Mouse (Mus musculus): ENCODE measurements around the gene A830005F24Rik. TPM values are rescaled to one million over a fixed set of nuclear protein-coding genes. Genes with fewer than 3 reads are reported as not detected.
"Not testable (repeated sequence)": the region's sequence is repeated elsewhere in the genome, so short reads cannot be mapped to it uniquely, and the experiment has no call there.

A830005F24Rik gene
- polyA plus RNA-seq, 1 experiment from 2014 or later, result 2.9 TPM

- no peak overlapping the region for H3K4me2 ChIP-seq
- WGBS, result 89% methylated on average over 4 of the region's 4 CpGs
- H3K9me3 ChIP-seq, result no peaks in the 10 kb centered on the region
- H3K4me1 ChIP-seq, result peaks cover 12% of the 10 kb centered on the region
- no peak for ATAC-seq (ENCODE audit: low FRiP score)
- H3K9ac ChIP-seq, result no peak overlapping the region
- no peak overlapping the region for H3K4me3 ChIP-seq (replicated peaks)
- no peaks in the 10 kb centered on the region for H3K36me3 ChIP-seq (replicated peaks)
- no peaks in the 10 kb centered on the region for H3K27me3 ChIP-seq
- no peak overlapping the region for H3K27ac ChIP-seq
Measured at GRCm38 (mm10) chr13:48515861-48516260, 2.5 kb downstream of the A830005F24Rik start.

GRCm38 (mm10) chr13:48519122-48519521, 5.8 kb downstream of the A830005F24Rik start:
- not testable (repeated sequence) for H3K4me3 ChIP-seq (replicated peaks); H3K9ac ChIP-seq; H3K4me1 ChIP-seq; H3K9me3 ChIP-seq; ATAC-seq (ENCODE audit: low FRiP score); H3K27ac ChIP-seq; H3K36me3 ChIP-seq (replicated peaks); H3K27me3 ChIP-seq; H3K4me2 ChIP-seq

- Histone ChIP-seq H3K9me3 (no peaks in the 10 kb centered on the region), H3K4me3 (replicated peaks) (no peak overlapping the region), H3K27ac (no peak overlapping the region), H3K4me1 (peaks cover 4% of the 10 kb centered on the region; the same call in 1 of the 2 replicates), H3K4me2 (no peak overlapping the region), H3K9ac (no peak overlapping the region), H3K27me3 (0 out of 2 replicates have a peak, but pooled peaks cover 4% of the 10 kb centered on the region), H3K36me3 (replicated peaks) (no peaks in the 10 kb centered on the region)
- no peak for ATAC-seq (ENCODE audit: low FRiP score)
- WGBS, result 78% methylated on average over 5 of the region's 5 CpGs
Measured at GRCm38 (mm10) chr13:48525745-48526144, 12.4 kb downstream of the A830005F24Rik start.

- H3K4me2 ChIP-seq, result no peak overlapping the region
- no peak overlapping the region for H3K4me3 ChIP-seq (replicated peaks)
- peaks cover 4% of the 10 kb centered on the region; the same call in 1 of the 2 replicates for H3K4me1 ChIP-seq
- no peaks in the 10 kb centered on the region for H3K9me3 ChIP-seq
- no peak overlapping the region for H3K27ac ChIP-seq
- peak; percentile 64 for ATAC-seq (ENCODE audit: low FRiP score)
- no peaks in the 10 kb centered on the region for H3K36me3 ChIP-seq (replicated peaks)
- H3K9ac ChIP-seq, result no peak overlapping the region
- 0 out of 2 replicates have a peak, but pooled peaks cover 4% of the 10 kb centered on the region for H3K27me3 ChIP-seq
- 55% methylated on average over 15 of the region's 15 CpGs for WGBS
Measured at GRCm38 (mm10) chr13:48528123-48528871, 14.9 kb downstream of the A830005F24Rik start.

- H3K36me3 ChIP-seq (replicated peaks), result peaks cover under 1% of the 10 kb centered on the region; the same call in 1 of the 2 replicates
- H3K9ac ChIP-seq, result no peak overlapping the region
- H3K4me1 ChIP-seq, result peaks cover 4% of the 10 kb centered on the region; the same call in 1 of the 2 replicates
- no peak for ATAC-seq (ENCODE audit: low FRiP score)
- H3K9me3 ChIP-seq, result no peaks in the 10 kb centered on the region
- H3K4me3 ChIP-seq (replicated peaks), result no peak overlapping the region
- H3K27me3 ChIP-seq, result 0 out of 2 replicates have a peak, but pooled peaks cover 4% of the 10 kb centered on the region
- H3K27ac ChIP-seq, result no peak overlapping the region
- H3K4me2 ChIP-seq, result no peak overlapping the region
- WGBS, result 53% methylated on average over 2 of the region's 2 CpGs
Measured at GRCm38 (mm10) chr13:48529028-48529427, 15.7 kb downstream of the A830005F24Rik start.

GRCm38 (mm10) chr13:48530685-48531084, 17.3 kb downstream of the A830005F24Rik start:
- Histone ChIP-seq H3K27ac (no peak overlapping the region), H3K4me2 (no peak overlapping the region), H3K4me1 (peaks cover 4% of the 10 kb centered on the region; the same call in 1 of the 2 replicates), H3K9me3 (no peaks in the 10 kb centered on the region), H3K27me3 (no peaks in the 10 kb centered on the region), H3K36me3 (replicated peaks) (peaks cover 4% of the 10 kb centered on the region; the same call in 1 of the 2 replicates), H3K9ac (no peak overlapping the region), H3K4me3 (replicated peaks) (no peak overlapping the region)
- no peak for ATAC-seq (ENCODE audit: low FRiP score)
- 72% methylated on average over 2 of the region's 2 CpGs for WGBS

GRCm38 (mm10) chr13:48531448-48531847, 18.1 kb downstream of the A830005F24Rik start:
- H3K27ac ChIP-seq, result no peak overlapping the region

GRCm38 (mm10) chr13:48533441-48533840, 20.1 kb downstream of the A830005F24Rik start:
- 81% methylated on average over 5 of the region's 5 CpGs for WGBS
- no peaks in the 10 kb centered on the region for H3K27me3 ChIP-seq
- H3K9me3 ChIP-seq, result no peaks in the 10 kb centered on the region
- no peak overlapping the region for H3K4me2 ChIP-seq
- H3K27ac ChIP-seq, result no peak overlapping the region
- H3K9ac ChIP-seq, result no peak overlapping the region
- H3K4me1 ChIP-seq, result no peaks in the 10 kb centered on the region
- H3K36me3 ChIP-seq (replicated peaks), result peaks cover 16% of the 10 kb centered on the region
- no peak for ATAC-seq (ENCODE audit: low FRiP score)
- no peak overlapping the region for H3K4me3 ChIP-seq (replicated peaks)

More at GRCm38 (mm10) chr13:48531448-48531847, 18.1 kb downstream of the A830005F24Rik start:
- H3K9ac ChIP-seq, result no peak overlapping the region
- no peaks in the 10 kb centered on the region for H3K9me3 ChIP-seq
- no peak overlapping the region for H3K4me2 ChIP-seq
- H3K27me3 ChIP-seq, result no peaks in the 10 kb centered on the region
- peaks cover 8% of the 10 kb centered on the region for H3K36me3 ChIP-seq (replicated peaks)
- H3K4me3 ChIP-seq (replicated peaks), result no peak overlapping the region
- ATAC-seq (ENCODE audit: low FRiP score), result no peak
- 80% methylated on average over 2 of the region's 2 CpGs for WGBS
- H3K4me1 ChIP-seq, result peaks cover 4% of the 10 kb centered on the region; the same call in 1 of the 2 replicates

GRCm38 (mm10) chr13:48540488-48540887, 27.1 kb downstream of the A830005F24Rik start:
- H3K4me2 ChIP-seq, result 0 out of 2 replicates have a peak overlapping the region, but pooled peaks have one; percentile 21
- no peak overlapping the region for H3K27ac ChIP-seq
- 72% methylated on average over 1 of the region's 1 CpGs for WGBS
- no peaks in the 10 kb centered on the region for H3K9me3 ChIP-seq
- no peak overlapping the region for H3K9ac ChIP-seq
- ATAC-seq (ENCODE audit: low FRiP score), result no peak
- no peak overlapping the region for H3K4me3 ChIP-seq (replicated peaks)
- H3K36me3 ChIP-seq (replicated peaks), result peaks cover 12% of the 10 kb centered on the region; the same call in 1 of the 2 replicates
- no peaks in the 10 kb centered on the region for H3K27me3 ChIP-seq
- peaks cover 28% of the 10 kb centered on the region for H3K4me1 ChIP-seq

GRCm38 (mm10) chr13:48544391-48544790, 31.0 kb downstream of the A830005F24Rik start:
- peak overlapping the region; percentile 74 for H3K4me2 ChIP-seq
- H3K4me3 ChIP-seq (replicated peaks), result peak overlapping the region; percentile 91

GRCm38 (mm10) chr13:48544867-48545266, 31.5 kb downstream of the A830005F24Rik start:
- H3K27ac ChIP-seq, result no peak overlapping the region
- H3K9me3 ChIP-seq, result no peaks in the 10 kb centered on the region
- no peaks in the 10 kb centered on the region for H3K36me3 ChIP-seq (replicated peaks)
- H3K27me3 ChIP-seq, result no peaks in the 10 kb centered on the region
- peak overlapping the region; percentile 91 for H3K4me3 ChIP-seq (replicated peaks)
- ATAC-seq (ENCODE audit: low FRiP score), result no peak
- no peak overlapping the region for H3K9ac ChIP-seq
- whole genome bisulfite sequencing, result 55% methylated on average over 4 of the region's 4 CpGs
- H3K4me2 ChIP-seq, result peak overlapping the region; percentile 74
- H3K4me1 ChIP-seq, result peaks cover 28% of the 10 kb centered on the region

More at GRCm38 (mm10) chr13:48544391-48544790, 31.0 kb downstream of the A830005F24Rik start:
- Histone ChIP-seq H3K27ac (no peak overlapping the region), H3K9ac (no peak overlapping the region), H3K36me3 (replicated peaks) (no peaks in the 10 kb centered on the region), H3K9me3 (no peaks in the 10 kb centered on the region), H3K4me1 (peaks cover 28% of the 10 kb centered on the region), H3K27me3 (no peaks in the 10 kb centered on the region)
- no peak for ATAC-seq (ENCODE audit: low FRiP score)

GRCm38 (mm10) chr13:48545476-48546281, 32.3 kb downstream of the A830005F24Rik start:
- H3K9me3 ChIP-seq, result no peaks in the 10 kb centered on the region
- H3K4me1 ChIP-seq, result peaks cover 23% of the 10 kb centered on the region
- H3K27me3 ChIP-seq, result no peaks in the 10 kb centered on the region
- peak overlapping the region; percentile 99 for H3K27ac ChIP-seq
- ATAC-seq (ENCODE audit: low FRiP score), result peak; percentile 88
- peak overlapping the region; percentile 74 for H3K4me2 ChIP-seq
- WGBS, result 0% methylated on average over 44 of the region's 72 CpGs
- peak overlapping the region; percentile 91 for H3K4me3 ChIP-seq (replicated peaks)
- H3K9ac ChIP-seq, result peak overlapping the region; percentile 96
- H3K36me3 ChIP-seq (replicated peaks), result no peaks in the 10 kb centered on the region
